Mouse (Mus musculus): ENCODE measurements around the gene Hey2.

The Hey2 gene

DNA sequence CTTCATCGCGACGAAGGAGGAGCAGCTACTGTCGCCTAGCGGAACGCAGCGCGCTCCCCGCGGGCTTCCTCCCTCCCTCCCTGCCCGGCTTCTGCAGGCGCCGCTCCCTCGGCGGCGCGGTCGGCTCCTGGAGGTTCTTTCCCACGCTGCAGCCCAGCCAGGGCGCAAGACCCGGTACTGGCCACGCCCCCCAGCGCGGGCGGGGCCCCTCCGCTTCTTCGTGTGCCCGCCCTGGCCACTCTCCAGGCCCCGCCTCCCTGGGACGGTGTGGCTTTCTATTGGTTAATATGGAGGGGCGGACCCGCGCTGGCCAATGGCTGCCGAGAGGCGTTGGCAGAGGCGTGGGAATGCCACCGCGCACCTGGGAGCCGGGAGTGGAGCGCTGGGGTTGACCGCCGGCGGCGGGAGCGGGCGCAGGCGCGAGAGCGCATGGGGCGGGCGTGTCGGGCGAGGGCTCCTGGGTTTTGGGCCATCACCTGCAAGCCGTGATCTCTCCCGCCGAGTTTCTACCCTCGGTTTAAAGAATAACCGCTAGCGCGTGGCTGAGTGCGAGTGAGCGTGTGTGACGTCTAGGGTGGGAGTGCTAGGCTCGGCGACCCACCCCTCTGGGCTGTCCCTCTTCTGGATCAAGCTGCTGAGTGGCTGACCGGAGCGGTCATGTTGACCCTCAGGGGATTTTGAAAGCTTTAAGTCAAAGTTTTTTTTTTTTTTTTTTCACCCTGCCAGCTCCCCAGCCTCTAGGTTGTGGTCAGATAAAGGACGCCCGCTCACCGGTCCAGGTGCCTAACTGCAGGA is at the start of gene Hey2:
Hey2 (minus strand) TSS at position 159 of the 795 bp plus-strand sequence.
- peak; percentile 78 for DNase-seq (ENCODE audit: low read depth, low spot score)

DNA sequence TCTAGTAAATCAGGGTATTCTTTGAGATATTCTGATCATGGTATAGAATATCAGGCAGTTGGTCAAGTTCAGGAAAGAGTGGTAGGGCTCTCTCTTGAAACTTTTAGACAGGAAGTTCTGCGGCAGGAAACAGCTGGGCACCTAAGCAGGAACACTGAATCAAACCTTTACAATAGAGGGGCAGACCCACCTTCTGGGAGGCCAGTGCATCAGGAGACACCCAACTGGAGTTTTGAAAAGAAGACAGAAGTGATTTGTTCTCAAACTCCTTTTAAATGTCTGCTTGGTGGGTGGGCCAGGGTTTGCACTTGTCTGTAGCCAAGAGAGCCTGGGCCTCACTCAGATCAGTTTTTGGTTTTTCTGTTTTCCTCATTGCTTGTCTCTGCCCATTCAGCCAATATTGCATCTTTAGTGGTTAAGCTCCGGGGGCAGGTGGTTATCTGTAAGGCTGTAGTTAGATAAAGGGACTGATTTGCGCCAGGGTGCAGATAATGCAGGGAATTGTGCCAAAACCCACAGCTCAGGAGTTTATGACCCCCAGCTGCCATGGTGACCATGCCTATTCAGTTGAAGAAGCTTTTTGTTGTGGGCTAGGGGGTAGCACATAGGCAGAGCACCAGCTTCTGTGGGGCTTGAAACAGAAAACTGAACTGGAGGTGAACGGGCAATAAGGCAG is 40.6 kb upstream of the Hey2 start:
- no peak for DNase-seq (ENCODE audit: low read depth, low spot score)

DNA sequence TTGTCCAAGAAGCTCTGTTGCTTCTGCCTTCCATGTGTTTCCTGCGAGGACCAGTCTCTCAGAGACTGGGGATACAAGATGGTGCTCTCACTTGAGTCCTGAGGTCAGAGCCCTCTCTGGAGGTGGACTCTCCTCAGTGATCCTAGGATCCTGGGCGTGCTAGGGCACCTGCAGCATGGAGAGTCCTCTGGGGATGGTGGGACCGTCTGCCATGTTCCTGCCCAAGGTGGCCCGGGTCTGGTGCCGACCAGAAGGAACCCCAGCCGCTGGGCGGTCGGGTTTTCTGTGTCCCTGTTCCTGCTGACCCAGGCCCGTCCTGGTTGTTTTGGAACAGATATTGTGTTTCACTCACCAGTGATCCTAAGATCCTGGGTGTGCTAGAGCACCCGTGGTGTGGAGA is 38.5 kb upstream of the Hey2 start:
- no peak for DNase-seq (ENCODE audit: low read depth, low spot score)

DNA sequence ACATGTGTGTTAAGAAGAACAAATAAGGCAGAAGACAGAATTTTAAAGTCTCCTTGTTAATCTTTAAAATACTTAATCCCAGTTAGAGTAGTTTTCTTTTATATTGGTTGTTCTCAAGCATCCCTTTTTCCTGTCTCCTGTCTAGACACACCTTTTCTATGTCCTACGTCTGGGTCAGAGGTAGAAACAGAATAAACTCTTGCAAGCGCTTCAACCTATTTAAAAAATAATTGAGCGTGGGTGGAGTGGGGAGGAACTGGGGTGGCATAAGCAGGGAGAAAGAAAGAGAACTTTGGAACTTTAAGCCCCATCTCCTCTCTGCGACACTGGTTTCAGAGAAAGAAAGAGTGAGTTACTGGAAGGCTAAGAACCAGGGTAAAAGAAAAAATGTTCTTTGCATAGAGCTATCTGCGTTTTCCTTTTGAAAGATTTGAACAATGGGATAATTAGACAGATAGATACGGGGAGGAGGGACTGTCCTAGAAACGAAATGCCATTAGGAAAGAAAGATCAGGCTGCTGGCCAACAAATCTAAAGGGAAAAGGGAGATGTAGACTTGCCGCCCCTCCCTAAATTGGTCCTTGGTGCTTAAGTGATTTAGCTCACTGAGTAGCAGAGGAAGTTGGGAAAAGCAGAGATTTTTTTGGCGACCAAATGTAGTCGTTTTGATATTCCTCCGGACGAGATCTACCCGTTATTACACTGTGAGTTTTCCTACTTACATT is 2.7 kb upstream of the Hey2 start:
- DNase-seq (ENCODE audit: low read depth, low spot score) = no peak

DNA sequence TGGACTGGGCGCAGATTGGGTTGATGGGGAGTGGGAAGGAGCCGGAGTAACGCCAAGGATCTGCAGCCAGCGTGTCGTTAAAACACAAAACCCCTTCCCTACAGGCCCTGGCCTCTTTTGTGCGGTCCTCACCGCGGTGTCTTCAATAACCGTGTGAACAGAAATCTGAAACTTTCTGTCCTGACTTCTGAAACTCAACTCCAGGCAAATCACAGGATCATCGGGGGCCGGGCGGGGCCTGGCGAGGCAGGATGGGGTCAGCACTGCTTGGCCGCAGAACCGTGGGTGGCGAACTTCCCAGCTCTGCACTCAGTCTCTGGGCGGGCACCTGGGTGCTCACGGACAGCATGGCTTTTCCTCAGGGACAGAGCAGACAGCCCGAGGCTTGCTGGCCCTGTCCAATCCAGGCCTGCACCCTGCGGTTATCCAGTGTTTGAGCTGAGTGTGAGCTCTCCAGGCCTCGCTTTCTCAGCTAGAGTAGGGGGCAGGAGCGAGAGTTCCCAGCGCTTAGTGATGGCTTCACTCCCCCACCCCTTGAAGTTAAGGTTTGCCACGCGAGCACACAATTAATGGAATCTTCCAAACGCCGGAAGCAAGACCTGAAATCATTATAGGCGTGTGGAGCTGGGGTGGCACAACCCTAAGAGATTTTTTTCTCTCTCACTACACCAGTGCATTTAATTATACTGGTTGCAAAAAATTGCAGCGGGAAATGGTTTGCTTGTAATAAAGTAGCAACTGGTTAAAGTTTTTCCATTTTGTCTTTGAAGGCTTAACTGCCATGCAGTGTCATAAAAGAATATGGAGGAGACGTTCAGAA is 1.8 kb upstream of the Hey2 start:
- no peak for DNase-seq (ENCODE audit: low read depth, low spot score)

DNA sequence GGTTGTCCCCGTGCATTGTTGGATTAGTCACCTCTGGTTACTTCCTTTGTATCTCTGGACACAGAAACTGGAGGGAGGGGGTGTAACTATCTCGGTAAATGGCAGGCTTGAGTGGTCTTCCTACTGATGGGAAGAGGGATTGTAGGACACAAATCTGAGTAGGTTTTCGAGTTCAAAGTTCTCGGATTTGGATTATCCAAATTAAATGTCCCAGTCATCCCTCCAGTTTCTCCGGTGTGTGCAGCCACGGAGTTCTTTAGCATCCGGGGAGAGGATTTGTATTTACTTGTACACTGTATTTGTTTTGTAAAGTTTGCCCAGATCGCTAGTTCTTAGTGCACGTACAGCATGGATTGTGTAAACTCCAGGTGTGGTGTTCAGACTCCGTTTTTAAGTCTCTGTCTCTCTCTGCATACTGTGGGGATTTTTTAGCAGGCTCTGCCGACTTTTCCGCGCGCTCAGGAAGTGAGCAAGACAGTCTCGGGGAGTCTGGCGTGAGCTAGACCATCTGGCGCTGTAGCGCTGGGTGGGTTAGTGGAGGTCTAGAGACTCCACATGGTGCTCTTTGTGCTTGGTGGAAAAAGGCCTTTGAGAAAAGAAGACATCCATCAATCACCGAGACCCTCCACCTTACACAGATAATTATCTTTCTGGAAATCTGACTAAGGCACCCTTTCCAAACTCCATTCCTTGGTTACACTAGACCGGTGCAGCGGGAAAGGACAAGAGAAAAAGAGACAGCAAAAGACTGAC is 1.0 kb upstream of the Hey2 start:
- peak; percentile 11 for DNase-seq (ENCODE audit: low read depth, low spot score)

DNA sequence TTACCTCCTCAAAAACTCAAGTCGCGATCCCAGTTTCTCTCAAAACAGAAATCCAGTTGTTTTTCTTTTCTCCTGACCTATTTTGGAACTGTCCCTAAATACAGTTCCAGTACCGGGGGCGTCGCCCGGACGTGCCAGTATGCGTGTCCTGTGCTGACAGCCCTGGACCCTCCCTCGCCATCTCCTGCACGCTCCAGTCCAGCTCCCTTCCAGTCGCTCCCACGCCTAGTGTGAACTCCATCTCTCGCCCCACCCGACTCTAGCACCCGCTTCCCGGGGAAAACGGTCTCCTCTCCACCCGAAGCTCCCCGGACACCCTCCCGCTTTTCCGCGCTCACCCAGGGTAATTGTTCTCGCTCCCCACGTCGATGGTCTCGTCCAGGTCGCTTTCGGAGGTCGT is 373 bp downstream of the Hey2 start:
- DNase-seq (ENCODE audit: low read depth, low spot score) = peak; percentile 10

DNA sequence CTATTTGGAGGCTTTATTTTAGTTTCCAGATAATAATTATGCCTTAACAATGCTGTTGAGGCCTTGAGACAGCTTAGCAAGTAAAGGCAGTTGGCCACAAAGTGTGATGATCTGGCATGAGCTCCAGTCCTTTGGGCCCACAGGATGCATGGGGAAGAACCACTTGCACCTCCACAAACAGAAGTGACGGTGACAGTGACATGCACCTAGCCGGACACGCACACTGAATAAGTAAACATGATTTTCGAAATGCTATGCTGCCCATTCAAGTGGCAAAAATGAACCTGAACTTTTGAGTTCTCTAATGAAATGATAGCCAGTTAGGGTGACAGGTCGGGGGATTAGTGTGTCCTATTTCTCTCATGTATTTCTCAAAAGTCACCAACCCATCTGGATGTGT is 1.8 kb downstream of the Hey2 start:
- DNase-seq (ENCODE audit: low read depth, low spot score) = no peak

DNA sequence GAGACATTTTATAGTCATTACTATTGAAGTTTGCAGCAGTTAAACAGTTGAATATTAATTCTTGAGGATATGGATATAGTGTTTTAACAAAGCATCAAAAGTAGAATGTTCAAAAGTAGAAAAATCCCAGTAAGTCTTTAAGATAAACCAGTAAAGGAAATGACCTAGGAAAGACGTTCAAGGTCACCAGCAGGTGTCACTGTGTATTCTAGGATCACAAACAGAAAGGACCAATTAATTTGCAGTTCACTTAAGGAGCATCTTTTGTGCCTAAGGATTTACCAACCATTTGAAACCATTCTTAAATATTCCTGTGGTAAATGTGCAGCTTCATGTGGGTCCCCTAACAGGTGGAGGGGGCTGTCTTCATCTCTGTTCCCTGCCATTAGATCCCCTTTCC is 4.4 kb downstream of the Hey2 start:
- no peak for DNase-seq (ENCODE audit: low read depth, low spot score)

DNA sequence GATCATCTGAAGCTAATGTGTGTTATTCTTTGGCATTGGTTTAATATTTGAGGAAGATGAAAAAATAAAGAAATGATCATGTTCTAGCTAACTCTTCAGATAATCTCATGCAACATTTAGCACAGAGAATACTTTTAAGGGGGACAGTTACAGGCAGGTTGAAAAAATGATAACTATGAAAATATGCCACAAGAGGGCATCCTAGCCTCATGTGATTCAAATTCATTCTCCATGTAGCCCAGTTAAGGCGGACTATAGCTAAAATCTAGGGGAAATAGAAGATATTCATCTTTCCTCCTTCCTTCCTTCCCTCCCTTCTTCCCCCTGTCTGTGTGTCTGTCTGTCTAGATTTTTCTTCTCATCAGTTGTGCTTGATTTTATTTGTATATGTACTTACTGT is 17.6 kb downstream of the Hey2 start:
- DNase-seq (ENCODE audit: low read depth, low spot score) = peak; percentile 34

DNA sequence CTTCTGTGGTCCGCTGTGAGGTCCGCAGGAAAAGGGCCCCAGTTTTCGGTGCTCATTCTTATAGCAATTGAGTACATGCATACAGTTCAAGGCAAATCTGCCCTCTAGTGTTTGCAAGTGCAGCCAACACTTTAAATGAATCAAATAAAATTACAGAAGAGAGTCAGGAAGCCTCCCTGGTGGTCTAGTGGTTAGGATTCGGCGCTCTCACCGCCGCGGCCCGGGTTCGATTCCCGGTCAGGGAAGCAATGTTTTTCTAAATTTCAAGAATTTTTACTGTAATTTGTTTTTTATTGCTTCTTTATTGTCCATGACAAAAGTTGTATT is 31.7 kb downstream of the Hey2 start:
- DNase-seq (ENCODE audit: low read depth, low spot score) = peak; percentile 87

DNA sequence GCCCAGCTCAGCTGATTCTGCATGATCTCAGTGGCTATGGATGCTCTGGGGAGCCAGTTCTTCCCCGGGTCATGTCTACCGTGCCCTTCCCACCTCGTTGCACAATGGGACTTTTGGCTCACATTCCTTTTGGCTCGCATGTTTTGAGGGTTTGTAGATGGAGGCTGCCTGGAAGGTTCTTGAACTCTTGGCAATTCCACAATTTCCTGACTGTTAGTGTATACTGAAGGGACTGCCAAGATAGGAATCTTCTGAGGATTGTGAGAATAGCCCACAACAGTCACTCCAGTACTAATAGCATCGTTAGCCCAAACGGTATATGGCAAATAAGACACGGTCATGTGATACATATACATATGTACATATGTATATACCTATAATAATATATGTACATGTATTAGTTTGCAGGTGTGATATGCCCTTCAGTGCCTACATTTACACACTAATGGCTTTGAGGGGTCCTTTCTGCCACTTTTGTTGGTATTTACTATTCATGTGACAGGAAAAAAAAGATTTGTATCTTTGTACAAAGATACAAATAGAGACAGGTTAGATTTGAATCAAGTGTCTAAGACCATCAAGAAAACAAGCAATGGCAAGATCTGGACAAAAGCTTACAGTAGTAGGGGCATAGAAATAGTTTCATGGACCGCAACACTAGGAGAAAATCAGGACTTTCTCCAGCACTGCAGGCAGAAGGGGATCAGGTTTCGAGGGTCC is 32.2 kb downstream of the Hey2 start:
- peak; percentile 13 for DNase-seq (ENCODE audit: low read depth, low spot score)

DNA sequence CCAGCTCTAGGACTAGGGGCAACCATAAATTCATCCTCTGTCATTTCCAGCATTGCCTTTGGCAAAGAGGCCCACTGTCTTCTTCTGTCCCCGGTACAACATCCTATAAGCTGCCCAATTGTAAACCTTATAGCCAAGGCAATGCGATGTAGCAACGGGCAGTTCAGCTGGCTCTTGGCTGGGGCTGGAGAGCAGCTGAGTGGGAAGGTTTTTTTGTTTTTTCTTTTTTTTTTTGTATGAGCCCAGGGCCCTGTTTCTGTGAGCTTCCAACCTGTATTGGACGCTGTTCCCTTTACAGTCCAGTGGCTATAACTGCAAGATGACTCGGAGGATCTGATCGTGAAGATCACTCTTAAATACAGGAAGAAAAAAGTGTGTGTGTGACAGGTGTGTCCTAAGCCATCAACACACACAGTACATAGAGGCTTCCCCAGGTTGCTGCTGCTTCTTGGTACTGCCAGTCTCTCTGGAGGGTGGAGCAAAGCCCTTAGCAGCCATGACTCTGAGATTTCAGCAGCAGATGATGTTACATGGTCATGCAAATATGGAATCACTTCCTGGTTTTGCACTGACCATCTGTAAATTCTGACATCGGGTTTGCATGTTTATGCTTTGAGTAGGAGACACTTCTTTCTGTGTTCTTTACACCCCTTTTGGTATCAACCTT is 38.9 kb downstream of the Hey2 start:
- peak; percentile 46 for DNase-seq (ENCODE audit: low read depth, low spot score)

DNA sequence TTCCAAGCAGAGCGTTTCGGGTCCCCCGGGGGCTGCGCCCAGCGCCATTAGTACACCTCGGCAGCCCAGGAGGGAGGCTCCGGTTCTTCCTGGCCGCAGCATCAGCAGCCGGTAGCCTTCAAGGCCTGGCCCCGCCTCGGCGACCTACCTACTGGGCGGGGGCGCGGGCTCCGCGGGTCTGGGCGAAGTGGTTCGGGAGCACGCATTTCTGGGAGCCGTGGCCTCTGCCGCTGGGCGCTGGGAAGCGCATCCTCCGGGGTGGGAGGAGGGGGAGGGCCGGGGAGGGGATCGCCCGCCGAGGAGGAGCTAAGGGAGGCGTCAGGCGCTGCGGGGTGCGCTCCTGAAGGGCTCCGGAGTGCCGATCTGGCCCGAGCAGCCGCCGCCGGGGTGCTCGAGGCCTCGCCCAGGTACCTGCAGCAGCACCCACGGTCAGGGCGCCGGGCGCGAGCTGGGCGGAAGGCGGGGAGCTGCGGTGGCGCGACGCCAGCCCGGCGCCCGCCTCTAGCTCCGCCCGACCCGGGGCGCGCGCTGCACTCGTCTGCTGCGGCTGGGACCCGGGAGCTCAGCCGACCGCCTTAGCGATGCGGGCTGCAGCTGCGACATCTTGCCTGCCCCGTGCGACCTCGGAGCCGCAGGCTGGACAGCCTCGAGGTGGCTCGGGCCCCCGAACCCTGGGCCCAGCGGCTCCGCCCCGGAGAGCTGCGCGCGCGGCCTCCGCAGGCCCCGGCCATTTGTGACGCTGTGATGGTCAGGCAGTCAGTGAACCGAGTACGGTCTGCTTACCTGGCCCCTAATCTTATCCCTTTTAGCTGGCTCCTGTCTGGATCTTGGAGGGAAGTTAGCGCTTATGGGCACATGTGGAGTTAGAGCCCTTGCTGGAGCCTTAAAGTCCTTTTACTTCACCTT is 39.7 kb downstream of the Hey2 start, which contains the start of gene Ncoa7:
Ncoa7 (minus strand) TSS at position 646 of the 906 bp plus-strand sequence.
- peak; percentile 50 for DNase-seq (ENCODE audit: low read depth, low spot score)

DNA sequence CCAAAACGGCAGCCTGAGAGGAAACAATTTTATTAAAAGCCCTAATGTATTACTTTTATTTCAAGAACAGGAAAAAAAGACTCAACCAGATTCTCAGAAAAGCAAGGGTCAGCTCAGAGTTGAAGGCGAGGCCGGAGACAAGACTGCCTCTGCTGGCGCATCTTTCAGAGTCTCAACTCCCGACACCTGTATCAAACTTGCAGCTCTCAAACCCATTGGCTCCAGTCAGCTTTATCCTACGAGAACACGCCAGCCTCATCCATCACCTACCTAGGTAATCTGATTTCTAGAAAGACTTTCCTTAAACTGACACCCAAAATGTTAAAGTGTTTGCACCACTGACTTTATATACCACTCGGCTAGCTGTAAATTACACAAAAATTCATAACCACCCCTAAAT is 40.6 kb downstream of the Hey2 start:
- DNase-seq (ENCODE audit: low read depth, low spot score) = peak; percentile 51

DNA sequence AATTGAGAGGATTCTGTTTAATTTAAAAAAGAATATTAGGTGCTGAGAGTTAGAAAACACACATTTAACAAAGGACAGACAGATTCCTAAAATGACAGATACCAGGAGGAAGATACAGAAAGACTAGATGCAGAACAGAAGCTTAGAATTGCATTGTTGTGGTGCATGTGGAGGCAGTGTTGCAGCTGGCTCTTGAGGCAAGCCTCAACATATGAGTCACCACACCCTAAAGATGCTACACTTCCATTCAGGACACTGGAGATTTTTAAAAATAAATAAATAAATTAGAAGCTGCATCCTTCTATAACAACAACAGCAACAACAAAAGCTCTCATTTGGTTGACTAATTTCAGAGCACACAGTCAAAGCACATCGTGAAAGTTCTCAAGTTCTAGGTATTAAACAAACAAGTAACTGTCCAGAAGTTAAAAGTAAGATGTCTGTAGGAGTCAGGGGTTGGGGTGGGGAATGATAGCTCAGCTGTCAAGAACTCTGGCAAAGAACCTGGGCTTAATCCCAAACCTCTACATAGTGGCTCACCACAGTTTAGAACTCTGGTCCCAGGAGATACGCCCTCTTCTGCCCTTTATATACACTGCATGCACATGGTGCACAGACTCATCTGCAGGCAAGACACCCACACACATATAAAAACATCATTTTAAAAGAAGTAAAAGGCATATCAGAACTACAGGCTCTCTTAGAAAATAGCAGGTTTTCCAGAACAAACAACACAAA is 42.7 kb downstream of the Hey2 start:
- DNase-seq (ENCODE audit: low read depth, low spot score) = no peak

DNA sequence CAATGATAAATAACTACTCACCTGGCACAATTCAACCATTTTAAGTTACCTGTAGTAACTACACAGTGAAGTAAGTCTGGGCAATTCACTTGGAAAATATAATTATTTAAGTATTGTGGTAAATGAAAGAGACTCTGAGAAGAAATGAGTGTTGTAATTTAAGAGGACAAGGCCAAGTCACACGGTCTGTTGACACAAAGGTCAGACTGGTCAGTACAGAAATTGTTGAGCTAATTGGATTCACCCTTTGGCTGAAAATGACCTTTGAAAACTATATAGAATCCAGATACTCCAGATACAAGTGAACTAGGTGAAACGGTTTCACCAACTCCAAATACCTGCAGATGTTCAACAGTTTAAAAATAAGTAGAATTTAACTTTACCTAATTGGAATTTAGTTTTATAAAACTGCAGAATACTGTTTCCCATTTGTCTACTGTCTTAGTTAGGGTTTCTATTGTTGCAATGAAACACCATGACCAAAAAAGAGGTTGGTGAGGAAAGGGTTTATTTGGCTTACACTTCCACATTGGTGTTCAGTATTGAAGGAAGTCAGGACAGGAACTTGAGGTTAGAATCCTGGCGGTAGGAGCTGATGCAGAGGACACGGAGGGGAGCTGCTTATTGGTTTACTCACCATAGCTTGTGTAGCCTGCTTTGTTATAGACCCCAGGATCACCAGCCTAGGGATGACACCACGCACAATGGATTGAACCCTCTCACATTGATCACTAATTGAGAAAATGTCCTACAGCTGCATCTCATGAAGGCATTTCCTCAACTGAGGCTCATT is 45.9 kb downstream of the Hey2 start:
- DNase-seq (ENCODE audit: low read depth, low spot score) = no peak

All from telencephalon, adult 2 months (tissue).